Mouse (Mus musculus): ENCODE data around the gene Gm30191.
"Not testable (repeated sequence)": the region's sequence is repeated elsewhere in the genome, so short reads cannot be mapped to it uniquely, and the experiment has no call there.

Gm30191 gene

GRCm38 (mm10) chr4:134252131-134252910 lies 5.6 kb downstream of the Gm30191 start:
- no peak for DNase-seq (ENCODE audit: low spot score)

GRCm38 (mm10) chr4:134252911-134253721 lies 6.4 kb downstream of the Gm30191 start:
- no peak for DNase-seq (ENCODE audit: low spot score)

- no peak for DNase-seq (ENCODE audit: low spot score)
Measured at GRCm38 (mm10) chr4:134253722-134254324, 7.1 kb downstream of the Gm30191 start, which contains the start of gene Grrp1. Gene Grrp1 (minus strand): TSS chr4:134254106.

GRCm38 (mm10) chr4:134254835-134255234 lies 8.1 kb downstream of the Gm30191 start:
- DNase-seq (ENCODE audit: low spot score) = no peak

- no peak for DNase-seq (ENCODE audit: low spot score)
Measured at GRCm38 (mm10) chr4:134255854-134256253, 9.1 kb downstream of the Gm30191 start.

GRCm38 (mm10) chr4:134256407-134257197 lies 9.9 kb downstream of the Gm30191 start:
- no peak for DNase-seq (ENCODE audit: low spot score)

- DNase-seq (ENCODE audit: low spot score) = no peak
Measured at GRCm38 (mm10) chr4:134257198-134258009, 10.7 kb downstream of the Gm30191 start.

- DNase-seq (ENCODE audit: low spot score) = no peak
Measured at GRCm38 (mm10) chr4:134258354-134258753, 11.6 kb downstream of the Gm30191 start.

GRCm38 (mm10) chr4:134263191-134263590 lies 16.5 kb downstream of the Gm30191 start:
- DNase-seq (ENCODE audit: low spot score) = no peak

GRCm38 (mm10) chr4:134265860-134266585 lies 19.3 kb downstream of the Gm30191 start:
- DNase-seq (ENCODE audit: low spot score) = no peak

- no peak for DNase-seq (ENCODE audit: low spot score)
Measured at GRCm38 (mm10) chr4:134268102-134268655, 21.4 kb downstream of the Gm30191 start.

- not testable (repeated sequence) for DNase-seq (ENCODE audit: low spot score)
Measured at GRCm38 (mm10) chr4:134269622-134270021, 22.9 kb downstream of the Gm30191 start.

GRCm38 (mm10) chr4:134271979-134272378 lies 25.2 kb downstream of the Gm30191 start:
- no peak for DNase-seq (ENCODE audit: low spot score)

- DNase-seq (ENCODE audit: low spot score) = no peak
Measured at GRCm38 (mm10) chr4:134272731-134273416, 26.1 kb downstream of the Gm30191 start.

GRCm38 (mm10) chr4:134273417-134274345 lies 26.9 kb downstream of the Gm30191 start:
- no peak for DNase-seq (ENCODE audit: low spot score)

- peak; percentile 64 for DNase-seq (ENCODE audit: low spot score)
Measured at GRCm38 (mm10) chr4:134284942-134285341, 38.2 kb downstream of the Gm30191 start.

GRCm38 (mm10) chr4:134286226-134287167 lies 39.8 kb downstream of the Gm30191 start:
- no peak for DNase-seq (ENCODE audit: low spot score)
